Mouse (Mus musculus): ENCODE measurements around the gene Angptl7. TPM values are rescaled to one million over a fixed set of nuclear protein-coding genes. Genes with fewer than 3 reads are reported as not detected.

Gene Angptl7
- polyA plus RNA-seq, 1 experiment from 2014 or later, result 0.37 TPM

DNA sequence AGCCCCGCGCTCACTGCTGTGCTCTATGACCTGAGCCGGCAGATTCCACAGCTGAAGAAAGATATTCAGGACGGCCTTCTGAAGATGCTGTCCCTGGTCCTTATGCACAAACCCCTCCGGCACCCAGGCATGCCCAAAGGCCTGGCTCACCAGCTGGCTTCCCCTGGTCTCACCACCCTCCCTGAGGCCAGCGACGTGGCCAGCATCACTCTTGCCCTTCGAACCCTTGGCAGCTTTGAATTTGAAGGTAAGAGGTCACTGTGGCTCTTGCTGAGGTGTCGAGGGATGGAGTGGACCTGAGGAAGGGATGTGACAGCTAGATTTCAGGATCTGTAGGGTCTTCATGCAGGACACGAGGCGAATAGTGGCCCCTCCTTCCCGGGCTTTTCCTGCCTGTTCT, 36.0 kb downstream of the Angptl7 start:
- no peak overlapping the region for H3K4me2 ChIP-seq
- H3K9me3 ChIP-seq (replicated peaks), result no peaks in the 10 kb centered on the region
- no peak for ATAC-seq
- WGBS (ENCODE audit: insufficient replicate concordance), result 92% methylated on average over 12 of the region's 12 CpGs
- H3K27me3 ChIP-seq (replicated peaks), result no peaks in the 10 kb centered on the region
- H3K4me1 ChIP-seq, result no peaks in the 10 kb centered on the region
- peaks cover 98% of the 10 kb centered on the region for H3K36me3 ChIP-seq
- H3K9ac ChIP-seq, result no peak overlapping the region
- no peak overlapping the region for H3K4me3 ChIP-seq
- H3K27ac ChIP-seq, result no peak overlapping the region

DNA sequence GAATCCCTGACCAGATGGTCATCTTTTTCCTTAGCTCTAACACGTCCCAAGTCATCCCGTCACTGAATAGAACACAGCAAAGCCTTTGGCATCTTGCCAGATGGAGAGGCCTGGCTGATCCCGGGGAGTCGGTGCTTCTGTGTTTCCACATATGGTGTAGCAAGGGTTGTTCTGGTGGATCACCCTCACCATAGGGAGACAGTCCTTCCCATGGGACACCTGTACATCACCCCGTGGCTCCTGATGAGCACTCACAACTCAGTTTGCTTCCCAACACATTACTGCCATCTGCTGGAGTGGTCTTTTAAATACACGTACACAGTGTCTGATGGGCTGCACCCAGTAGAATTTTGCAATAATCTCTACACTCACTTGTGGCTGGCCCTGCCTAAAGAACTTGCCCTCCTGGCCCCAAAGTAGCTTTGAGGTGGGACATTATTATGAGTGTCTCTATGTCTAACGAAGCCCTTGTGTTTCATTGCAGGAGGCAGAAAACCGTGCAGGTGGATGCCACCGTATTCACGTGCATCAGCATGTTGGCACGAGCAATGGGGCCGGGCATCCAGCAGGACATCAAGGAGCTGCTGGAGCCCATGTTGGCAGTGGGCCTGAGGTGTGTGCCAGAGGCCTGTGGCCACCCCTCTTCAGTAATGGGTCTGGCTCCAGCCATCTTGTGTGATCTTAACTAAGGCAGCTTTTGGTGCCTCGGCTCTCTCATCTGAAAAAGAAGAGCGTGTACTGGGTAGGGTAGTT, 36.9 kb downstream of the Angptl7 start:
- H3K36me3 ChIP-seq, result peaks cover 98% of the 10 kb centered on the region
- H3K4me1 ChIP-seq, result no peaks in the 10 kb centered on the region
- no peak overlapping the region for H3K9ac ChIP-seq
- no peak overlapping the region for H3K4me3 ChIP-seq
- H3K27me3 ChIP-seq (replicated peaks), result no peaks in the 10 kb centered on the region
- no peak overlapping the region for H3K4me2 ChIP-seq
- WGBS (ENCODE audit: insufficient replicate concordance), result 82% methylated on average over 14 of the region's 14 CpGs
- ATAC-seq, result peak; percentile 27
- H3K9me3 ChIP-seq (replicated peaks), result no peaks in the 10 kb centered on the region
- H3K27ac ChIP-seq, result no peak overlapping the region

DNA sequence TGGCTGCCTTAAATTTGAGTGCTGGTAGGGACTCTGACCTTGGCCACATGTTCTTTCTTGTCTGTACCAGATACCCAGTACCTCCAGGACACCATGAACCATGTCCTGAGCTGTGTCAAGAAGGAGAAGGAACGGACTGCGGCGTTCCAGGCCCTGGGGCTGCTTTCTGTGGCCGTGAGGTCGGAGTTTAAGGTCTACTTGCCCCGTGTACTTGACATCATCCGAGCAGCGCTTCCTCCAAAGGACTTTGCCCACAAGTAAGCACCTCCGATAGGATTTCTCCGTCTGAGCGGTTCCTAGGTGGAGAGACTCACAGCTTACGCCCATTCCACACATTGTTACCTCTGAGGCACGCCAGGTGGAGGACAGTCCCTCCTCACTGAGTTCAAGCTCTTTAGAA, 37.5 kb downstream of the Angptl7 start:
- no peak overlapping the region for H3K4me3 ChIP-seq
- H3K27me3 ChIP-seq (replicated peaks), result no peaks in the 10 kb centered on the region
- no peaks in the 10 kb centered on the region for H3K4me1 ChIP-seq
- no peaks in the 10 kb centered on the region for H3K9me3 ChIP-seq (replicated peaks)
- H3K36me3 ChIP-seq, result peaks cover 98% of the 10 kb centered on the region
- H3K9ac ChIP-seq, result no peak overlapping the region
- H3K27ac ChIP-seq, result no peak overlapping the region
- no peak for ATAC-seq
- 84% methylated on average over 13 of the region's 13 CpGs for WGBS (ENCODE audit: insufficient replicate concordance)
- H3K4me2 ChIP-seq, result no peak overlapping the region

DNA sequence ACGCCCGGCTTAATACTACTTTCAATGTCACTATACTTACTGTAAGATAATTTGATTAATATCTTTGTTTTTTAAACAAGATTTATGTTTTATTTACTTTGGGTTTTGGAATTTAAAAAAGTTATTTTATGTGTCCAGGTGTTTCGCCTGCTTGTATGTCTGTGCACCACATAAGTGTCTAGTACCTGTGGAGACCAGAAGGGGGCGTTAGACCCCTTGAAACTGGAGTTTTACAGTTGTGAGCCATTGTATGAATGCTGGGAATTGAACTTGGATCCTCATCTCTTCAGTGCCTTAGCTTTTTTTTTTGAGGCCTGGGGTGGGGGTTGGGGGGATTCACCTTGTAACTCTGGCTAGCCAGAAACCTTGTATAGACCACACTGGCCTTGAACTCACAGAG, 38.5 kb downstream of the Angptl7 start:
- WGBS (ENCODE audit: insufficient replicate concordance), result 75% methylated on average over 4 of the region's 4 CpGs

DNA sequence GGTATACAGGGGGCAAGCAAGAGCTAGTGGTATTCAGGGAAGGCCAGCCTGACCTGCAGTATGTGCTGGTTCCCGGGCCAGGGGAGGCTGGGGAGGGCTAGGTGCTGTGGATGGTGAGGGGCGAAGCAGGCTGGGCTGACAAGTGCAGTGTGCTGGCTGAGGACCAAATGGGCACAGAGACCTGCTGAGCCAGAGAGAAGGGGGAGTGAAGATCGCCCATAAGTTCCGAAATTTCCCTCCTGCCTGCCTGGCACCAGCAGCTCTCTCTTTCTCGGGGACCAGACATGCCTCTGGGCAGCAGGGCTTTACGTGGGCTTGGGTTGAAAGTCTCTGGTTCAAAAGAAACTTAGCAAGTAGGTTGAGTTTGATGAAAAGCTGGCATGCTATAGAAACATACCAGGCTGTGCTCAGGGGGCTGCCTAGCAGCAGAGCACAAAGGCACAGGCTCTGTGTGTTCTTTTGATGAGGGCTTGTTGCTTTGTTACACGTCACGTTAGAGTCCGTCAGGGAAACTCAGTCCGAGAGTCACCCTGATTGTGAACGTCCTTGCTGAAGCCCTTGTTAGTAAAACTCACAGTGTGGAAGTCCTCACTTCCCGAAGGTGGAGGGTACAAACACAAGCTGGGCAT, 39.5 kb downstream of the Angptl7 start:
- Histone ChIP-seq H3K4me2 (no peak overlapping the region), H3K4me1 (no peaks in the 10 kb centered on the region), H3K9ac (no peak overlapping the region), H3K27ac (no peak overlapping the region), H3K9me3 (replicated peaks) (no peaks in the 10 kb centered on the region), H3K36me3 (peaks cover 98% of the 10 kb centered on the region), H3K4me3 (no peak overlapping the region), H3K27me3 (replicated peaks) (no peaks in the 10 kb centered on the region)
- WGBS (ENCODE audit: insufficient replicate concordance), result 86% methylated on average over 12 of the region's 12 CpGs
- ATAC-seq, result no peak

More for the DNA sequence above, 38.5 kb downstream of the Angptl7 start:
- no peak overlapping the region for H3K27ac ChIP-seq
- H3K9me3 ChIP-seq (replicated peaks), result no peaks in the 10 kb centered on the region
- no peak overlapping the region for H3K4me3 ChIP-seq
- H3K9ac ChIP-seq, result no peak overlapping the region
- no peak overlapping the region for H3K4me2 ChIP-seq
- peaks cover 98% of the 10 kb centered on the region for H3K36me3 ChIP-seq
- no peaks in the 10 kb centered on the region for H3K4me1 ChIP-seq
- ATAC-seq, result no peak
- no peaks in the 10 kb centered on the region for H3K27me3 ChIP-seq (replicated peaks)

DNA sequence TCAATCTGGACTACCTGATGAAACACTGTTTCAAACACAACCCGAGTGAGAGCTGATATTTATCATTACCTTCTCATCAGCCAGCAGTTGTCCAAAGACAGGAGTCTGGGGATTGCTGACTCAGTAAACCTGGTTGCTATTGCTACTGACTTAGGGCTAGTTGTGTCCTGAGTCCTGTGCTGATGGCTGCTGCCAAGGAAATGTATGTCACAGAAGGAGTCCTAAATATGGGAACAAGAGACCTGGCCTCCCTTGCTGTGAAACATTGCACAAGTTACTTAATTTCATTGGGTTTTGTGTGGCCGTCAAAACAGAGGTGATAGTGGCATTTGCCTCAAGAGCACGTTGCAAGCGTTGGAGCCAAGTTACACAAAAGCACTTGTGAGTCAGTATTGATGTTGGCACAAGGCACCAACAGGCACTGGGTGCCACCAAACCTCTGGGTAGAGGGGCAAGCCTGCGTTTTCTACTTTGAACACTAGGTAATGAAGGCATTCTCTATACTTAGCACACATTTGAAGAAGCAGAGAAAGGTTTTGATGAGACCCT, 44.7 kb downstream of the Angptl7 start:
- H3K27ac ChIP-seq, result no peak overlapping the region
- H3K36me3 ChIP-seq, result peaks cover 84% of the 10 kb centered on the region
- H3K4me3 ChIP-seq, result no peak overlapping the region
- H3K27me3 ChIP-seq (replicated peaks), result no peaks in the 10 kb centered on the region
- no peaks in the 10 kb centered on the region for H3K9me3 ChIP-seq (replicated peaks)
- ATAC-seq, result no peak
- H3K9ac ChIP-seq, result no peak overlapping the region
- H3K4me1 ChIP-seq, result no peaks in the 10 kb centered on the region
- WGBS (ENCODE audit: insufficient replicate concordance), result 79% methylated on average over 5 of the region's 5 CpGs
- H3K4me2 ChIP-seq, result no peak overlapping the region

DNA sequence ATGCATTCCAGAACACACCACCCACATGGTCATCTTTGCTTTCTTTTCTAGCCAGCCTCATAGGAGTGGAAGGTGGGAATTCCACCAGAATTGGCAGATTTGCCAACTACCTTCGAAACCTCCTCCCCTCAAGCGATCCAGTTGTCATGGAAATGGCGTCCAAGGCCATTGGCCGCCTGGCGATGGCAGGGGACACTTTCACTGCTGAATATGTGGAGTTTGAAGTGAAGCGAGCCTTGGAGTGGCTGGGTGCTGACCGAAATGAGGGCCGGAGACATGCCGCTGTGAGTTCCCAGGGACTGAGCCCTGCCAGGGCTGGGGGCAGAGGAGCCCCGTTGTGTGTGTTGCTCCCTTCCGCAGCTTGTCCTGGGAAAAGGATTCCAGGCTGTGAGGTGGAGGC, 46.6 kb downstream of the Angptl7 start:
- H3K4me1 ChIP-seq, result peaks cover 13% of the 10 kb centered on the region
- H3K27me3 ChIP-seq (replicated peaks), result no peaks in the 10 kb centered on the region
- no peaks in the 10 kb centered on the region for H3K9me3 ChIP-seq (replicated peaks)
- no peak overlapping the region for H3K4me2 ChIP-seq
- peaks cover 66% of the 10 kb centered on the region for H3K36me3 ChIP-seq
- WGBS (ENCODE audit: insufficient replicate concordance), result 86% methylated on average over 11 of the region's 11 CpGs
- ATAC-seq, result no peak
- no peak overlapping the region for H3K27ac ChIP-seq
- H3K4me3 ChIP-seq, result no peak overlapping the region
- H3K9ac ChIP-seq, result no peak overlapping the region

DNA sequence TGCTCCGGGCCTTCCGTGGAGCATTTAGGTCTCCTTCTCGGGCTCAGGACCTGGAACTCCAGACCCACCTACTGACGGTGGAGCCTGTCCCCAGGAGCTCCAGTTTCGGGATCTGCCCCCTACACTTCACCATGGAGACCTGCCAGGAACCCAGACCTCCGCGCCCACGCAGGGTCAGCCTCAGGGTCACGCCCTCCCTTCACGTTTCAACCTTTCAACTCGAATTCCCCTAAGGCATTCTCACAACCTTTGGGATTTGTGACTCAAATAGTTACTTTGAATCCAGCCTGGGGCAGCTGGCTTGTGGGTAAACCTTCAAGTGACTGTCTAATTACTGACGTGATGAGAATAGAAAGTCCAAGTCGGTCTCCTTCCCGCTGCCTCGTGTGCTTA, 51.4 kb downstream of the Angptl7 start:
- Histone ChIP-seq H3K36me3 (peaks cover 18% of the 10 kb centered on the region), H3K9ac (peak overlapping the region; percentile 93), H3K27me3 (replicated peaks) (no peaks in the 10 kb centered on the region), H3K27ac (peak overlapping the region; percentile 75), H3K4me1 (peaks cover 41% of the 10 kb centered on the region), H3K4me3 (peak overlapping the region; percentile 97), H3K9me3 (replicated peaks) (no peaks in the 10 kb centered on the region), H3K4me2 (peak overlapping the region; percentile 86)
- ATAC-seq, result peak; percentile 19
- WGBS (ENCODE audit: insufficient replicate concordance), result 2% methylated on average over 15 of the region's 15 CpGs

DNA sequence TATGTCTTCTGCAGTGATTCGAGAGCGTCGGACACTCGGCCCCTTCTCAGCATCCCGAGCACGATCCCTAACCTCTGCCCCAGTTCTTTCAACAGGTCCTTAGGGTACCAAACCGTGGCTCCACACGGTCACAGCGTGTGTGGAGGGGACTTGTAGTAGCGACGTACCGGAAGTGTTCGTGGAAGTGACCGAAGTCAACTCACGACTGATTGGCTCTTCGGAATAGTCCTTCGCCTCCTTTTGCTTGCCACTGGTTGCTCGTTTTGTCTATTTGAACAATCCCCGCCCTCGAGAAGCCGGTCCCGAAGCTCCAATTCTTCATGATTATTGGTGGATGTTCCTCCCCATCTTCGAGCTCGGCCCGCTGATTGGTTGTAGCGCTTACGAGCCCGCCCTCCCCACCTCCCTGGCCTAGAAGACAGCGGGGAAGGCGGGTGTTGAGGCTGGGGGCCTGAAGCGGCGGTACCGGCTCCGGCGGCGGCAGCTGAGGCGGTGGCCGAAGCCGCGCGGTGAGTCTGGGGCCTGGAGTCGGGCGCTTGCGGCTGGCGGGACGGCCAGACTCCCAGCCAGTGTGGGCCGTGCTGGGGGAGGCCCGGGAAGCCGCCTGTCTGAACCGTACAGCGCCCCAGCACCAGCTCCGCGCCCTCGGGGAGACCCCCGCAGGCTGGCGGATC, 51.9 kb downstream of the Angptl7 start, which contains the start of gene Mtor:
Mtor (plus strand) TSS at position 433 of the 674 bp plus-strand sequence.
- H3K27me3 ChIP-seq (replicated peaks), result no peaks in the 10 kb centered on the region
- peaks cover 13% of the 10 kb centered on the region for H3K36me3 ChIP-seq
- peaks cover 47% of the 10 kb centered on the region for H3K4me1 ChIP-seq
- H3K27ac ChIP-seq, result peak within 1 kb of the TSS; percentile 75
- H3K9me3 ChIP-seq (replicated peaks), result no peaks in the 10 kb centered on the region
- H3K4me3 ChIP-seq, result peak within 1 kb of the TSS; percentile 97
- peak within 1 kb of the TSS; percentile 93 for H3K9ac ChIP-seq
- peak; percentile 92 for ATAC-seq
- peak within 1 kb of the TSS; percentile 86 for H3K4me2 ChIP-seq
- WGBS (ENCODE audit: insufficient replicate concordance), result under 1% methylated on average over 55 of the region's 56 CpGs

Other genes starting within 250 kb of the Angptl7 start
- 0.07 and 0.11 TPM in 2 replicates for gene Disp3, start 212.5 kb downstream of the Angptl7 start, polyA plus RNA-seq (2016; fragmentation: Nextera tagmentation; extraction: Ambion mirVana)
- gene Ubiad1, start 55.7 kb downstream of the Angptl7 start, polyA plus RNA-seq (2016; fragmentation: Nextera tagmentation; extraction: Ambion mirVana), result 18.3 and 18.4 TPM in 2 replicates
- gene Mtor, start 51.8 kb downstream of the Angptl7 start, polyA plus RNA-seq (2016; fragmentation: Nextera tagmentation; extraction: Ambion mirVana), result 13.1 and 13.5 TPM in 2 replicates
- gene Exosc10, start 58.0 kb upstream of the Angptl7 start, polyA plus RNA-seq (2016; fragmentation: Nextera tagmentation; extraction: Ambion mirVana), result 64.2 and 65.9 TPM in 2 replicates
- 358 and 387 TPM in 2 replicates for gene Srm, start 91.0 kb upstream of the Angptl7 start, polyA plus RNA-seq (2016; fragmentation: Nextera tagmentation; extraction: Ambion mirVana)
- gene Masp2, start 102.1 kb upstream of the Angptl7 start, polyA plus RNA-seq (2016; fragmentation: Nextera tagmentation; extraction: Ambion mirVana), result 7.7 and 8.5 TPM in 2 replicates
- 220 and 226 TPM in 2 replicates for gene Tardbp, start 126.6 kb upstream of the Angptl7 start, polyA plus RNA-seq (2016; fragmentation: Nextera tagmentation; extraction: Ambion mirVana)
- not detected in 2 replicates for gene Gm572, start 142.9 kb upstream of the Angptl7 start, polyA plus RNA-seq (2016; fragmentation: Nextera tagmentation; extraction: Ambion mirVana)